Mouse (Mus musculus): Measurements from ENCODE around the gene Panx2. TPM values are rescaled to one million over a fixed set of nuclear protein-coding genes. Genes with fewer than 3 reads are reported as not detected.
A peak's percentile ranks its signal among the peaks of the same experiment; 100 is the strongest.

The Panx2 gene
- polyA plus RNA-seq, 1 experiment from 2014 or later, result 0.23 TPM

GRCm38 (mm10) chr15:89068226-89068625 is 8.7 kb downstream of the Panx2 start:
- ATAC-seq (replicated peaks; ENCODE audit: low FRiP score, low TSS enrichment, low read depth), result no peak

GRCm38 (mm10) chr15:89069336-89069840 is 9.9 kb downstream of the Panx2 start:
- no peaks in the 10 kb centered on the region for H3K36me3 ChIP-seq (ENCODE audit: control insufficient read depth, insufficient read depth, low read length)
- H3K27me3 ChIP-seq (replicated peaks; ENCODE audit: control insufficient read depth, insufficient read depth, low read length), result peaks cover 35% of the 10 kb centered on the region
- H3K4me1 ChIP-seq (replicated peaks; ENCODE audit: control insufficient read depth, insufficient read depth, low read length), result peaks cover under 1% of the 10 kb centered on the region; the same call in 1 of the 2 replicates
- no peak overlapping the region for H3K27ac ChIP-seq (ENCODE audit: low read depth)
- no peak overlapping the region for H3K9ac ChIP-seq (ENCODE audit: low read length)
- no peak overlapping the region for H3K4me3 ChIP-seq (ENCODE audit: low read depth, low read length)
- WGBS, result 74% methylated on average over 16 of the region's 19 CpGs
- no peaks in the 10 kb centered on the region for H3K9me3 ChIP-seq (ENCODE audit: control insufficient read depth, low read length)
- DNase-seq (ENCODE audit: low spot score) (no peak), ATAC-seq (replicated peaks; ENCODE audit: low FRiP score, low TSS enrichment, low read depth) (no peak)
- H3K4me2 ChIP-seq (ENCODE audit: low read length), result no peak overlapping the region

More at GRCm38 (mm10) chr15:89068226-89068625, 8.7 kb downstream of the Panx2 start:
- H3K36me3 ChIP-seq (ENCODE audit: control insufficient read depth, insufficient read depth, low read length), result no peaks in the 10 kb centered on the region
- 0 out of 2 replicates have a peak overlapping the region, but pooled peaks have one; percentile 20 for H3K4me3 ChIP-seq (ENCODE audit: low read depth, low read length)
- no peak overlapping the region for H3K9ac ChIP-seq (ENCODE audit: low read length)
- 33% methylated on average over 26 of the region's 26 CpGs for WGBS
- H3K4me1 ChIP-seq (replicated peaks; ENCODE audit: control insufficient read depth, insufficient read depth, low read length), result no peaks in the 10 kb centered on the region
- DNase-seq (ENCODE audit: low spot score), result no peak
- H3K9me3 ChIP-seq (ENCODE audit: control insufficient read depth, low read length), result no peaks in the 10 kb centered on the region
- H3K4me2 ChIP-seq (ENCODE audit: low read length), result peak overlapping the region; percentile 36
- peaks cover 35% of the 10 kb centered on the region for H3K27me3 ChIP-seq (replicated peaks; ENCODE audit: control insufficient read depth, insufficient read depth, low read length)
- no peak overlapping the region for H3K27ac ChIP-seq (ENCODE audit: low read depth)

- Histone ChIP-seq H3K4me2 (ENCODE audit: low read length) (no peak overlapping the region), H3K4me3 (ENCODE audit: low read depth, low read length) (no peak overlapping the region), H3K27ac (ENCODE audit: low read depth) (no peak overlapping the region), H3K36me3 (ENCODE audit: control insufficient read depth, insufficient read depth, low read length) (no peaks in the 10 kb centered on the region), H3K4me1 (replicated peaks; ENCODE audit: control insufficient read depth, insufficient read depth, low read length) (peaks cover 10% of the 10 kb centered on the region), H3K27me3 (replicated peaks; ENCODE audit: control insufficient read depth, insufficient read depth, low read length) (peaks cover 35% of the 10 kb centered on the region), H3K9me3 (ENCODE audit: control insufficient read depth, low read length) (no peaks in the 10 kb centered on the region), H3K9ac (ENCODE audit: low read length) (no peak overlapping the region)
- WGBS, result 69% methylated on average over 24 of the region's 24 CpGs
- DNase-seq (ENCODE audit: low spot score) (no peak), ATAC-seq (replicated peaks; ENCODE audit: low FRiP score, low TSS enrichment, low read depth) (no peak)
Measured at GRCm38 (mm10) chr15:89070606-89071005, 11.1 kb downstream of the Panx2 start.

GRCm38 (mm10) chr15:89073993-89074603 is 14.6 kb downstream of the Panx2 start:
- H3K9me3 ChIP-seq (ENCODE audit: control insufficient read depth, low read length), result no peaks in the 10 kb centered on the region

GRCm38 (mm10) chr15:89074613-89075477 is 15.3 kb downstream of the Panx2 start, which contains the start of gene Trabd:
Gene Trabd (plus strand): TSS chr15:89075124.
- ATAC-seq (replicated peaks; ENCODE audit: low FRiP score, low TSS enrichment, low read depth) (no peak), DNase-seq (ENCODE audit: low spot score) (no peak)
- H3K4me2 ChIP-seq (ENCODE audit: low read length), result peak within 1 kb of the TSS; percentile 87
- 0 out of 2 replicates have a peak, but pooled peaks cover 6% of the 10 kb centered on the region for H3K36me3 ChIP-seq (ENCODE audit: control insufficient read depth, insufficient read depth, low read length)
- peak within 1 kb of the TSS; percentile 80 for H3K9ac ChIP-seq (ENCODE audit: low read length)
- H3K4me3 ChIP-seq (ENCODE audit: low read depth, low read length), result peak within 1 kb of the TSS; percentile 73
- peak within 1 kb of the TSS; percentile 76 for H3K27ac ChIP-seq (ENCODE audit: low read depth)
- peaks cover 34% of the 10 kb centered on the region for H3K4me1 ChIP-seq (replicated peaks; ENCODE audit: control insufficient read depth, insufficient read depth, low read length)
- no peaks in the 10 kb centered on the region for H3K27me3 ChIP-seq (replicated peaks; ENCODE audit: control insufficient read depth, insufficient read depth, low read length)
- no peaks in the 10 kb centered on the region for H3K9me3 ChIP-seq (ENCODE audit: control insufficient read depth, low read length)
- WGBS, result 20% methylated on average over 11 of the region's 11 CpGs

More at GRCm38 (mm10) chr15:89073993-89074603, 14.6 kb downstream of the Panx2 start:
- DNase-seq (ENCODE audit: low spot score), result no peak
- peaks cover 4% of the 10 kb centered on the region for H3K27me3 ChIP-seq (replicated peaks; ENCODE audit: control insufficient read depth, insufficient read depth, low read length)
- H3K4me2 ChIP-seq (ENCODE audit: low read length), result peak overlapping the region; percentile 87; the same call in 1 of the 2 replicates
- no peaks in the 10 kb centered on the region for H3K36me3 ChIP-seq (ENCODE audit: control insufficient read depth, insufficient read depth, low read length)
- H3K4me1 ChIP-seq (replicated peaks; ENCODE audit: control insufficient read depth, insufficient read depth, low read length), result peaks cover 34% of the 10 kb centered on the region
- WGBS, result 69% methylated on average over 10 of the region's 10 CpGs
- no peak overlapping the region for H3K27ac ChIP-seq (ENCODE audit: low read depth)
- no peak overlapping the region for H3K9ac ChIP-seq (ENCODE audit: low read length)
- H3K4me3 ChIP-seq (ENCODE audit: low read depth, low read length), result no peak overlapping the region
- no peak for ATAC-seq (replicated peaks; ENCODE audit: low FRiP score, low TSS enrichment, low read depth)

- peak; percentile 92 for ATAC-seq (replicated peaks; ENCODE audit: low FRiP score, low TSS enrichment, low read depth)
- no peaks in the 10 kb centered on the region for H3K27me3 ChIP-seq (replicated peaks; ENCODE audit: control insufficient read depth, insufficient read depth, low read length)
- H3K9ac ChIP-seq (ENCODE audit: low read length), result peak overlapping the region; percentile 80
- peak overlapping the region; percentile 76 for H3K27ac ChIP-seq (ENCODE audit: low read depth)
- peak; percentile 94 for DNase-seq (ENCODE audit: low spot score)
- peak overlapping the region; percentile 87 for H3K4me2 ChIP-seq (ENCODE audit: low read length)
- H3K36me3 ChIP-seq (ENCODE audit: control insufficient read depth, insufficient read depth, low read length), result peaks cover 6% of the 10 kb centered on the region; the same call in 1 of the 2 replicates
- no peaks in the 10 kb centered on the region for H3K9me3 ChIP-seq (ENCODE audit: control insufficient read depth, low read length)
- 0% methylated on average over 53 of the region's 59 CpGs for WGBS
- H3K4me1 ChIP-seq (replicated peaks; ENCODE audit: control insufficient read depth, insufficient read depth, low read length), result peaks cover 34% of the 10 kb centered on the region
- peak overlapping the region; percentile 73 for H3K4me3 ChIP-seq (ENCODE audit: low read depth, low read length)
Measured at GRCm38 (mm10) chr15:89075478-89076147, 16.1 kb downstream of the Panx2 start.

- peak overlapping the region; percentile 76 for H3K27ac ChIP-seq (ENCODE audit: low read depth)
- H3K9ac ChIP-seq (ENCODE audit: low read length), result peak overlapping the region; percentile 80
- peaks cover 6% of the 10 kb centered on the region; the same call in 1 of the 2 replicates for H3K36me3 ChIP-seq (ENCODE audit: control insufficient read depth, insufficient read depth, low read length)
- H3K4me3 ChIP-seq (ENCODE audit: low read depth, low read length), result peak overlapping the region; percentile 73
- peak overlapping the region; percentile 87 for H3K4me2 ChIP-seq (ENCODE audit: low read length)
- DNase-seq (ENCODE audit: low spot score), result peak; percentile 81
- under 1% methylated on average over 21 of the region's 39 CpGs for WGBS
- H3K9me3 ChIP-seq (ENCODE audit: control insufficient read depth, low read length), result no peaks in the 10 kb centered on the region
- H3K4me1 ChIP-seq (replicated peaks; ENCODE audit: control insufficient read depth, insufficient read depth, low read length), result peaks cover 34% of the 10 kb centered on the region
- peak; percentile 66; the same call in 1 of the 2 replicates for ATAC-seq (replicated peaks; ENCODE audit: low FRiP score, low TSS enrichment, low read depth)
- no peaks in the 10 kb centered on the region for H3K27me3 ChIP-seq (replicated peaks; ENCODE audit: control insufficient read depth, insufficient read depth, low read length)
Measured at GRCm38 (mm10) chr15:89076156-89076731, 16.7 kb downstream of the Panx2 start.

All from intestine, embryonic 14.5 days (tissue).